Mouse (Mus musculus): ENCODE results near the gene Igsf9. TPM values are rescaled to one million over a fixed set of nuclear protein-coding genes. Genes with fewer than 3 reads are reported as not detected.

Igsf9 gene
- polyA plus RNA-seq, 1 experiment = 4.1 TPM

GRCm38 (mm10) chr1:172514551-172515268, 33.1 kb downstream of the Igsf9 start:
- TF ChIP-seq MYOG (IDR thresholded peaks at IDR 0.05; ENCODE audit: control insufficient read depth, extremely low read depth, insufficient read length) (no peak), CTCF (IDR thresholded peaks at IDR 0.05; ENCODE audit: control insufficient read depth, insufficient read depth, insufficient read length) (no peak), USF1 (IDR thresholded peaks at IDR 0.05; ENCODE audit: low read depth) (no peak), MYOD1 (IDR thresholded peaks at IDR 0.05; ENCODE audit: control insufficient read depth, insufficient read length, low read depth) (no peak), MAX (IDR thresholded peaks at IDR 0.05) (no peak), CEBPB (IDR thresholded peaks at IDR 0.05; ENCODE audit: low read depth) (no peak), FOSL1 (IDR thresholded peaks at IDR 0.05; ENCODE audit: insufficient read depth, low read length, poor library complexity, severe bottlenecking) (no peak)
- Histone ChIP-seq H3K4me3 (ENCODE audit: insufficient read depth, poor library complexity, severe bottlenecking) (no peak overlapping the region), H3ac (ENCODE audit: control insufficient read depth, insufficient read length, low read depth) (no peak overlapping the region), H3K79me3 (ENCODE audit: low read depth) (no peaks in the 10 kb centered on the region), H3K79me2 (ENCODE audit: control insufficient read depth, insufficient read depth) (no peaks in the 10 kb centered on the region), H3K36me3 (ENCODE audit: control insufficient read depth, insufficient read depth) (peaks cover 1% of the 10 kb centered on the region), H3K27me3 (ENCODE audit: control insufficient read depth, insufficient read depth, insufficient read length) (no peaks in the 10 kb centered on the region)

- H3ac ChIP-seq (ENCODE audit: control insufficient read depth, insufficient read length, low read depth) = no peak overlapping the region
- H3K4me3 ChIP-seq (ENCODE audit: insufficient read depth, poor library complexity, severe bottlenecking) = no peak overlapping the region
- no peaks in the 10 kb centered on the region for H3K27me3 ChIP-seq (ENCODE audit: control insufficient read depth, insufficient read depth, insufficient read length)
- no peaks in the 10 kb centered on the region for H3K36me3 ChIP-seq (ENCODE audit: control insufficient read depth, insufficient read depth)
- no peaks in the 10 kb centered on the region for H3K79me2 ChIP-seq (ENCODE audit: control insufficient read depth, insufficient read depth)
- no peak for TF ChIP-seq FOSL1 (IDR thresholded peaks at IDR 0.05; ENCODE audit: insufficient read depth, low read length, poor library complexity, severe bottlenecking)
- no peak for TF ChIP-seq MYOG (IDR thresholded peaks at IDR 0.05; ENCODE audit: control insufficient read depth, extremely low read depth, insufficient read length)
- TF ChIP-seq MYOD1 (IDR thresholded peaks at IDR 0.05; ENCODE audit: control insufficient read depth, insufficient read length, low read depth) = no peak
- no peak for TF ChIP-seq USF1 (IDR thresholded peaks at IDR 0.05; ENCODE audit: low read depth)
- TF ChIP-seq CEBPB (IDR thresholded peaks at IDR 0.05; ENCODE audit: low read depth) = no peak
- TF ChIP-seq CTCF (IDR thresholded peaks at IDR 0.05; ENCODE audit: control insufficient read depth, insufficient read depth, insufficient read length) = no peak
- no peak for TF ChIP-seq MAX (IDR thresholded peaks at IDR 0.05)
- H3K79me3 ChIP-seq (ENCODE audit: low read depth) = no peaks in the 10 kb centered on the region
Measured at GRCm38 (mm10) chr1:172515396-172515795, 33.8 kb downstream of the Igsf9 start.

GRCm38 (mm10) chr1:172518013-172518412, 36.4 kb downstream of the Igsf9 start:
- H3K36me3 ChIP-seq (ENCODE audit: control insufficient read depth, insufficient read depth) = no peaks in the 10 kb centered on the region
- no peak overlapping the region for H3ac ChIP-seq (ENCODE audit: control insufficient read depth, insufficient read length, low read depth)
- H3K79me2 ChIP-seq (ENCODE audit: control insufficient read depth, insufficient read depth) = no peaks in the 10 kb centered on the region
- no peak overlapping the region for H3K4me3 ChIP-seq (ENCODE audit: insufficient read depth, poor library complexity, severe bottlenecking)
- H3K27me3 ChIP-seq (ENCODE audit: control insufficient read depth, insufficient read depth, insufficient read length) = no peaks in the 10 kb centered on the region
- TF ChIP-seq CEBPB (IDR thresholded peaks at IDR 0.05; ENCODE audit: low read depth) = no peak
- TF ChIP-seq MYOG (IDR thresholded peaks at IDR 0.05; ENCODE audit: control insufficient read depth, extremely low read depth, insufficient read length) = no peak
- no peak for TF ChIP-seq USF1 (IDR thresholded peaks at IDR 0.05; ENCODE audit: low read depth)
- no peak for TF ChIP-seq CTCF (IDR thresholded peaks at IDR 0.05; ENCODE audit: control insufficient read depth, insufficient read depth, insufficient read length)
- H3K79me3 ChIP-seq (ENCODE audit: low read depth) = no peaks in the 10 kb centered on the region

GRCm38 (mm10) chr1:172519644-172520043, 38.1 kb downstream of the Igsf9 start:
- Histone ChIP-seq H3K79me2 (ENCODE audit: control insufficient read depth, insufficient read depth) (no peaks in the 10 kb centered on the region), H3K4me3 (ENCODE audit: insufficient read depth, poor library complexity, severe bottlenecking) (no peak overlapping the region), H3K27me3 (ENCODE audit: control insufficient read depth, insufficient read depth, insufficient read length) (no peaks in the 10 kb centered on the region), H3ac (ENCODE audit: control insufficient read depth, insufficient read length, low read depth) (no peak overlapping the region), H3K36me3 (ENCODE audit: control insufficient read depth, insufficient read depth) (no peaks in the 10 kb centered on the region), H3K79me3 (ENCODE audit: low read depth) (no peaks in the 10 kb centered on the region)
- no peak for TF ChIP-seq MYOG (IDR thresholded peaks at IDR 0.05; ENCODE audit: control insufficient read depth, extremely low read depth, insufficient read length)
- no peak for TF ChIP-seq MAX (IDR thresholded peaks at IDR 0.05)
- no peak for TF ChIP-seq FOSL1 (IDR thresholded peaks at IDR 0.05; ENCODE audit: insufficient read depth, low read length, poor library complexity, severe bottlenecking)
- TF ChIP-seq MYOD1 (IDR thresholded peaks at IDR 0.05; ENCODE audit: control insufficient read depth, insufficient read length, low read depth) = no peak
- no peak for TF ChIP-seq CEBPB (IDR thresholded peaks at IDR 0.05; ENCODE audit: low read depth)
- no peak for TF ChIP-seq CTCF (IDR thresholded peaks at IDR 0.05; ENCODE audit: control insufficient read depth, insufficient read depth, insufficient read length)
- no peak for TF ChIP-seq USF1 (IDR thresholded peaks at IDR 0.05; ENCODE audit: low read depth)

GRCm38 (mm10) chr1:172520576-172521440, 39.2 kb downstream of the Igsf9 start, which contains the start of gene Cfap45:
Gene Cfap45 (plus strand): TSS chr1:172520801.
- Histone ChIP-seq H3K36me3 (ENCODE audit: control insufficient read depth, insufficient read depth) (no peaks in the 10 kb centered on the region), H3K4me3 (ENCODE audit: insufficient read depth, poor library complexity, severe bottlenecking) (no peak within 1 kb of the TSS), H3K27me3 (ENCODE audit: control insufficient read depth, insufficient read depth, insufficient read length) (no peaks in the 10 kb centered on the region), H3K79me2 (ENCODE audit: control insufficient read depth, insufficient read depth) (no peaks in the 10 kb centered on the region), H3K79me3 (ENCODE audit: low read depth) (no peaks in the 10 kb centered on the region), H3ac (ENCODE audit: control insufficient read depth, insufficient read length, low read depth) (no peak within 1 kb of the TSS)
- TF ChIP-seq CTCF (IDR thresholded peaks at IDR 0.05; ENCODE audit: control insufficient read depth, insufficient read depth, insufficient read length) (no peak), CEBPB (IDR thresholded peaks at IDR 0.05; ENCODE audit: low read depth) (no peak), USF1 (IDR thresholded peaks at IDR 0.05; ENCODE audit: low read depth) (no peak), MYOG (IDR thresholded peaks at IDR 0.05; ENCODE audit: control insufficient read depth, extremely low read depth, insufficient read length) (no peak), MAX (IDR thresholded peaks at IDR 0.05) (no peak), FOSL1 (IDR thresholded peaks at IDR 0.05; ENCODE audit: insufficient read depth, low read length, poor library complexity, severe bottlenecking) (no peak)

Measured in C2C12 (cell line).